Mouse (Mus musculus): ENCODE measurements around the gene Tnfaip8l1. TPM values are rescaled to one million over a fixed set of nuclear protein-coding genes. Genes with fewer than 3 reads are reported as not detected.
A peak's percentile ranks its signal among the peaks of the same experiment; 100 is the strongest.

Tnfaip8l1 gene
- polyA plus RNA-seq, 1 experiment from 2014 or later, result 8.3 TPM

DNA sequence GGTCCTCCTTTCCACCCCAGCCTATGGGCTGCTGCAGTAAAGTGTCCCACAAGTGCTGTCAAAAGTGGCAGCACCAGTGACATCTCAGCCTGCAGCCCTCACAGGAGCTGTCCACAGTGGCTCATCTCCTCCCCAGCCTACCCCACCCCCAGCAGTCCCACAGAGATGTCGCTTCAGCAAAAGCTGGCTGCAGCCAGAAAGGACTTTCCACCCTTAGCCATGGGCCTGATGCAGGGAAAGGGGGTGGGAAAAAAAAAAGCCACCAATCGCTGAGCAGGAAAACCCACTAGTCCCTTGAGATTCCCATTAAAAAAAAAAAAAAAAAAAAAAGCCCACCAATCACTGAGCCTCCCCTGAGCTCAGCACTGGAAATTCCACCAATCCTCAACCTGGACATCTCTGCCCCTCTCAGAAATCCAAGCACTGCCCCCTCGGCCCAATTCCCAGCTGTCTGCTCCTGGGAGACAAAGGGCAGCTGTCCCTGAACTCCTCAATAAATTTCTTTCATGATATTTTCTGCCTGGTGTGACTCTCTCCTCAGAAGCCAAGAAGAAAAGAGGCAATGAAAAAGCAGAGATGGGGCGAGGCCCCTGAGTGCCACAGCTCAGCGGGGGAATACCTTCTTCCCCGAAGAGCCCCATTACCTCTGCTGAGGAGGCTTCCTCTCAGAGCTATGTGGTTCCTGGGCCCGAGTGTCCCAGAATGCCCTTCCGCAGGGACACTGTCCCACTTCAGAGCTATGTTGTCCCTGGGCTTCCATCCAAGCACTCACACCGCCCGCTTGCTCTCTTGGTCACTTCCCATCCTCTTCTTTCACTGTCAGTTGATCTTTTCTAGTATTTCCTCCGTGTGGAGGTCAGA, 23.2 kb downstream of the Tnfaip8l1 start:
- no peaks in the 10 kb centered on the region for H3K9me3 ChIP-seq
- 43% methylated on average over 11 of the region's 11 CpGs for WGBS
- peaks cover 59% of the 10 kb centered on the region for H3K36me3 ChIP-seq
- peaks cover 27% of the 10 kb centered on the region for H3K4me1 ChIP-seq (replicated peaks)
- H3K27me3 ChIP-seq, result no peaks in the 10 kb centered on the region
- H3K4me3 ChIP-seq (replicated peaks), result no peak overlapping the region
- peak overlapping the region; percentile 80 for H3K27ac ChIP-seq
- H3K4me2 ChIP-seq, result peak overlapping the region; percentile 94
- 0 out of 2 replicates have a peak overlapping the region, but pooled peaks have one; percentile 13 for H3K9ac ChIP-seq (replicated peaks)
- ATAC-seq (ENCODE audit: insufficient number of reproducible peaks, insufficient read depth, low FRiP score, low TSS enrichment, low read depth), result 0 out of 2 replicates have a peak, but pooled peaks have one; percentile 32

DNA sequence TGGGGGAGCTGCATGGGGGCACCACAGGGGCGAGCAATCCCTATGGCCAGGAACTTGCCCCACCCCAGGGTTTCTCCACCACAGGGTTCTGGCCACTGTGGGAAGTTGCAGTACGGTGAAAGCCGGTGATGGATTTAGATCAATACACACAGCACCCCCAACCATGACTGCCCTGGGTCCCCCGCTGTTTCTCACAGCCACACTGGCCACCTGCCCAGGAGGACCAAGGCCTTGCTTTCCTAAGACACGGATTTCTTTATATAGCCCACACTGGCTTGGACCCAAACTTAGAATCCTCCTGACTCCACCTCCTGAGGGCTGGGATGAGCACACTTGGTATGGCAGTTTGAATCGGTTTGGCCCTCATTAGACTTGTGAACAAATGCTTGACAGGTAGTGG, 29.0 kb downstream of the Tnfaip8l1 start:
- Histone ChIP-seq H3K27ac (no peak overlapping the region), H3K27me3 (no peaks in the 10 kb centered on the region), H3K9ac (replicated peaks) (no peak overlapping the region), H3K36me3 (peaks cover 97% of the 10 kb centered on the region), H3K4me2 (no peak overlapping the region), H3K4me3 (replicated peaks) (no peak overlapping the region), H3K9me3 (no peaks in the 10 kb centered on the region), H3K4me1 (replicated peaks) (no peaks in the 10 kb centered on the region)
- 91% methylated on average over 6 of the region's 6 CpGs for WGBS
- no peak for ATAC-seq (ENCODE audit: insufficient number of reproducible peaks, insufficient read depth, low FRiP score, low TSS enrichment, low read depth)

DNA sequence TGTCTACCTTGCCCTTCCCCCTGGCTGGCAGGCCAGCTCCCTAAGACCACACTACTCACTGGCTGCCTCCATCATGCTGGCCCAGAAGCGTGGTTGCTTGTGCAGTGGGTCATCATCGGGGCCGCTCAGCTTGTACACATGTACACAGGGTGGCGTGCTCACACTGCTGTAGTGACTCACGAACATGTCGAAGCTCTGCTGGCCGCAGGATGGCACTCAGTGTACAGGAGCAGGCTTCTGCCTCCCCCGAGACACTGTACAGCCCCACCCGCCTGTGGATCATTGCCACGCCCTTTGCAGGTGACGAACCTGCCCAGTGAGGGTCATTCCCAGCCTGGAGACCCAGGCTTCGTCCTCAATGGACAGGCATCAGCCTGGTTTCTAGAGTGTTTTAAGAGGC, 32.1 kb downstream of the Tnfaip8l1 start:
- peaks cover 100% of the 10 kb centered on the region for H3K36me3 ChIP-seq
- H3K4me1 ChIP-seq (replicated peaks), result no peaks in the 10 kb centered on the region
- no peak overlapping the region for H3K4me2 ChIP-seq
- H3K9ac ChIP-seq (replicated peaks), result no peak overlapping the region
- no peaks in the 10 kb centered on the region for H3K27me3 ChIP-seq
- H3K27ac ChIP-seq, result no peak overlapping the region
- 0 out of 2 replicates have a peak, but pooled peaks have one; percentile 17 for ATAC-seq (ENCODE audit: insufficient number of reproducible peaks, insufficient read depth, low FRiP score, low TSS enrichment, low read depth)
- H3K9me3 ChIP-seq, result no peaks in the 10 kb centered on the region
- 92% methylated on average over 12 of the region's 12 CpGs for WGBS
- H3K4me3 ChIP-seq (replicated peaks), result no peak overlapping the region

GRCm38 (mm10) chr17:56194765-56195164, 32.5 kb downstream of the Tnfaip8l1 start:
- H3K4me1 ChIP-seq (replicated peaks), result no peaks in the 10 kb centered on the region
- peaks cover 97% of the 10 kb centered on the region for H3K36me3 ChIP-seq
- no peaks in the 10 kb centered on the region for H3K27me3 ChIP-seq
- H3K9ac ChIP-seq (replicated peaks), result no peak overlapping the region
- 91% methylated on average over 13 of the region's 13 CpGs for WGBS
- H3K4me2 ChIP-seq, result no peak overlapping the region
- H3K4me3 ChIP-seq (replicated peaks), result no peak overlapping the region
- H3K9me3 ChIP-seq, result no peaks in the 10 kb centered on the region
- ATAC-seq (ENCODE audit: insufficient number of reproducible peaks, insufficient read depth, low FRiP score, low TSS enrichment, low read depth), result no peak
- H3K27ac ChIP-seq, result no peak overlapping the region

DNA sequence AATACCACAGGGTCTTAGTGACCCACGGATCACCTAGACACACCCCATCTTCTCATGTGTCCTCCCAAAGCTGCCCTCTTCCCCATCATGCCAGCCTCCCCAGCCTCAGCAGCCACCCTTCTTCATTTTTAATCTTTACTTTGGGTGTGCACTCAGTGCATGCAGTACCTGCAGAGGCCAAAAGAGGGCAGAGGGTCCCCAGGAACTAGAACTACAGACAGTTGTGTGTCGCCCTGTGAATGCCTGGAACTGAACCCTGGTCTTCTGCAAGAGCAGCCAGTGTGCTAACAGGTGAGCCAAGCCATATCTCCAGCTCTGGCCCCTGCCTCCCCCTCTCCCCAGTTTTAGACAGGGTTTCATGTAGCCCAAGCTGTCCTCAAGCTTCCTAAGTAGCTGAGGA, 34.6 kb downstream of the Tnfaip8l1 start:
- Histone ChIP-seq H3K36me3 (peaks cover 95% of the 10 kb centered on the region), H3K4me3 (replicated peaks) (no peak overlapping the region), H3K9me3 (no peaks in the 10 kb centered on the region), H3K4me2 (no peak overlapping the region), H3K27ac (no peak overlapping the region), H3K27me3 (no peaks in the 10 kb centered on the region), H3K4me1 (replicated peaks) (no peaks in the 10 kb centered on the region), H3K9ac (replicated peaks) (no peak overlapping the region)
- WGBS, result 67% methylated on average over 2 of the region's 2 CpGs
- no peak for ATAC-seq (ENCODE audit: insufficient number of reproducible peaks, insufficient read depth, low FRiP score, low TSS enrichment, low read depth)

GRCm38 (mm10) chr17:56200586-56200985, 38.3 kb downstream of the Tnfaip8l1 start:
- Histone ChIP-seq H3K4me1 (replicated peaks) (no peaks in the 10 kb centered on the region), H3K9ac (replicated peaks) (no peak overlapping the region), H3K4me2 (no peak overlapping the region), H3K27me3 (no peaks in the 10 kb centered on the region), H3K27ac (no peak overlapping the region), H3K4me3 (replicated peaks) (no peak overlapping the region), H3K9me3 (no peaks in the 10 kb centered on the region), H3K36me3 (peaks cover 95% of the 10 kb centered on the region)
- WGBS, result 85% methylated on average over 9 of the region's 9 CpGs
- no peak for ATAC-seq (ENCODE audit: insufficient number of reproducible peaks, insufficient read depth, low FRiP score, low TSS enrichment, low read depth)

DNA sequence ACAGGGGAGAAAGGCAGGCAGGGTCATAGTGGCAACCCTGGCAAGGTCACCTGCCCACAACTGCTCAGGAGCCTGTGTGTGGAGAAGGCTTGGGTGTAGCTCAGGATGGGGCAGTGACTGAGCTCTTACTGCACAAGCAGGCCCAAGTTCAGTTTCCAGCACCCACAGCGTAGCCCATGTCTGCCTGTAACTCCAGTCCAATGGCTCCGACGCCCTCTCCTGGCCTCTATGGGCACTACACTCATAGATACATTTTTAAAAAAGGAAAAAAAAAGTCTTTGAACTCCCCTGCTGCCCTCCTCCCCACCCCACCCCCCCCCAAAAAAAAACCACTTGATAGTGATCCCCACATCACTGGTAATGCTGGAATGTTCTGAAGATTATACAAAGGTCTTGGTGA, 39.4 kb downstream of the Tnfaip8l1 start:
- no peaks in the 10 kb centered on the region for H3K9me3 ChIP-seq
- no peak overlapping the region for H3K4me2 ChIP-seq
- H3K27ac ChIP-seq, result no peak overlapping the region
- 73% methylated on average over 3 of the region's 3 CpGs for WGBS
- H3K4me3 ChIP-seq (replicated peaks), result no peak overlapping the region
- H3K36me3 ChIP-seq, result peaks cover 95% of the 10 kb centered on the region
- H3K4me1 ChIP-seq (replicated peaks), result no peaks in the 10 kb centered on the region
- no peak overlapping the region for H3K9ac ChIP-seq (replicated peaks)
- no peak for ATAC-seq (ENCODE audit: insufficient number of reproducible peaks, insufficient read depth, low FRiP score, low TSS enrichment, low read depth)
- H3K27me3 ChIP-seq, result no peaks in the 10 kb centered on the region

- no peak overlapping the region for H3K27ac ChIP-seq
- no peaks in the 10 kb centered on the region for H3K27me3 ChIP-seq
- no peak overlapping the region for H3K4me3 ChIP-seq (replicated peaks)
- no peak overlapping the region for H3K9ac ChIP-seq (replicated peaks)
- no peak for ATAC-seq (ENCODE audit: insufficient number of reproducible peaks, insufficient read depth, low FRiP score, low TSS enrichment, low read depth)
- H3K9me3 ChIP-seq, result no peaks in the 10 kb centered on the region
- peaks cover 95% of the 10 kb centered on the region for H3K36me3 ChIP-seq
- no peak overlapping the region for H3K4me2 ChIP-seq
- 97% methylated on average over 8 of the region's 8 CpGs for WGBS
- H3K4me1 ChIP-seq (replicated peaks), result no peaks in the 10 kb centered on the region
These were observed 40.2 kb downstream of the Tnfaip8l1 start for GRCm38 (mm10) chr17:56202476-56202875.

GRCm38 (mm10) chr17:56203729-56204128, 41.5 kb downstream of the Tnfaip8l1 start:
- no peak overlapping the region for H3K4me2 ChIP-seq
- no peak overlapping the region for H3K4me3 ChIP-seq (replicated peaks)
- ATAC-seq (ENCODE audit: insufficient number of reproducible peaks, insufficient read depth, low FRiP score, low TSS enrichment, low read depth), result no peak
- peaks cover 95% of the 10 kb centered on the region for H3K36me3 ChIP-seq
- H3K9ac ChIP-seq (replicated peaks), result no peak overlapping the region
- H3K27ac ChIP-seq, result no peak overlapping the region
- no peaks in the 10 kb centered on the region for H3K27me3 ChIP-seq
- H3K4me1 ChIP-seq (replicated peaks), result no peaks in the 10 kb centered on the region
- H3K9me3 ChIP-seq, result no peaks in the 10 kb centered on the region
- 59% methylated on average over 3 of the region's 3 CpGs for WGBS

- WGBS, result 90% methylated on average over 10 of the region's 10 CpGs
- peaks cover 100% of the 10 kb centered on the region for H3K36me3 ChIP-seq
- no peak for ATAC-seq (ENCODE audit: insufficient number of reproducible peaks, insufficient read depth, low FRiP score, low TSS enrichment, low read depth)
- no peak overlapping the region for H3K9ac ChIP-seq (replicated peaks)
- no peaks in the 10 kb centered on the region for H3K27me3 ChIP-seq
- H3K4me1 ChIP-seq (replicated peaks), result no peaks in the 10 kb centered on the region
- no peak overlapping the region for H3K4me2 ChIP-seq
- no peak overlapping the region for H3K4me3 ChIP-seq (replicated peaks)
- H3K27ac ChIP-seq, result no peak overlapping the region
- H3K9me3 ChIP-seq, result no peaks in the 10 kb centered on the region
These were observed 44.1 kb downstream of the Tnfaip8l1 start for GRCm38 (mm10) chr17:56206276-56206884.

GRCm38 (mm10) chr17:56206986-56207674, 44.9 kb downstream of the Tnfaip8l1 start:
- H3K9ac ChIP-seq (replicated peaks), result no peak overlapping the region
- H3K4me1 ChIP-seq (replicated peaks), result no peaks in the 10 kb centered on the region
- ATAC-seq (ENCODE audit: insufficient number of reproducible peaks, insufficient read depth, low FRiP score, low TSS enrichment, low read depth), result no peak
- WGBS, result 87% methylated on average over 6 of the region's 6 CpGs
- H3K4me2 ChIP-seq, result no peak overlapping the region
- peaks cover 99% of the 10 kb centered on the region for H3K36me3 ChIP-seq
- no peak overlapping the region for H3K27ac ChIP-seq
- H3K9me3 ChIP-seq, result no peaks in the 10 kb centered on the region
- no peaks in the 10 kb centered on the region for H3K27me3 ChIP-seq
- no peak overlapping the region for H3K4me3 ChIP-seq (replicated peaks)
